Mouse (Mus musculus): ENCODE measurements at regions not wholly inside any gene's neighbourhood (a gene's known extent, or its start where the extent isn't known, plus 50 kb on each side); places are given as distances from the start of the nearest gene placed in this dataset.

- no peak for TF ChIP-seq CTCF (IDR thresholded peaks at IDR 0.05; ENCODE audit: extremely low read depth, insufficient read depth, low read length)
- TF ChIP-seq POLR2A (IDR thresholded peaks at IDR 0.05; ENCODE audit: extremely low read depth, insufficient read depth, low read length), result no peak
Measured at GRCm38 (mm10) chr4:124149037-124149436, 231.2 kb upstream of the 4930535I16Rik start.

All from cortical plate, adult 2 months (tissue).